Mouse (Mus musculus): ENCODE measurements at regions not wholly inside any gene's neighbourhood (a gene's known extent, or its start where the extent isn't known, plus 50 kb on each side); places are given as distances from the start of the nearest gene placed in this dataset.
"Not testable (repeated sequence)": the region's sequence is repeated elsewhere in the genome, so short reads cannot be mapped to it uniquely, and the experiment has no call there.

- DNase-seq (ENCODE audit: low read depth, low spot score): no peak
Measured at GRCm38 (mm10) chr1:59403831-59404547, 78.2 kb upstream of the Fzd7 start.

GRCm38 (mm10) chr1:59405370-59405769 lies 76.9 kb upstream of the Fzd7 start:
- no peak for DNase-seq (ENCODE audit: low read depth, low spot score)

GRCm38 (mm10) chr1:59406741-59407306 lies 75.4 kb upstream of the Fzd7 start:
- DNase-seq (ENCODE audit: low read depth, low spot score): no peak

GRCm38 (mm10) chr1:59409585-59410160 lies 72.6 kb upstream of the Fzd7 start:
- DNase-seq (ENCODE audit: low read depth, low spot score): peak; percentile 22

- DNase-seq (ENCODE audit: low read depth, low spot score): no peak
Measured at GRCm38 (mm10) chr1:59413264-59413663, 69.0 kb upstream of the Fzd7 start.

- DNase-seq (ENCODE audit: low read depth, low spot score): no peak
Measured at GRCm38 (mm10) chr1:59414401-59415210, 67.6 kb upstream of the Fzd7 start.

- DNase-seq (ENCODE audit: low read depth, low spot score): peak; percentile 7
Measured at GRCm38 (mm10) chr1:59415733-59416312, 66.4 kb upstream of the Fzd7 start.

- no peak for DNase-seq (ENCODE audit: low read depth, low spot score)
Measured at GRCm38 (mm10) chr1:59417317-59417716, 64.9 kb upstream of the Fzd7 start.

- DNase-seq (ENCODE audit: low read depth, low spot score): no peak
Measured at GRCm38 (mm10) chr1:59417962-59418361, 64.3 kb upstream of the Fzd7 start.

- no peak for DNase-seq (ENCODE audit: low read depth, low spot score)
Measured at GRCm38 (mm10) chr1:59418748-59419147, 63.5 kb upstream of the Fzd7 start.

- peak; percentile 92 for DNase-seq (ENCODE audit: low read depth, low spot score)
Measured at GRCm38 (mm10) chr1:59422981-59423941, 59.0 kb upstream of the Fzd7 start.

- not testable (repeated sequence) for DNase-seq (ENCODE audit: low read depth, low spot score)
Measured at GRCm38 (mm10) chr1:59425771-59426170, 56.5 kb upstream of the Fzd7 start.

- peak; percentile 71 for DNase-seq (ENCODE audit: low read depth, low spot score)
Measured at GRCm38 (mm10) chr1:59426346-59427203, 55.6 kb upstream of the Fzd7 start.

GRCm38 (mm10) chr1:59427204-59427557 lies 55.0 kb upstream of the Fzd7 start:
- no peak for DNase-seq (ENCODE audit: low read depth, low spot score)

GRCm38 (mm10) chr1:59429289-59429688 lies 52.9 kb upstream of the Fzd7 start:
- no peak for DNase-seq (ENCODE audit: low read depth, low spot score)

- DNase-seq (ENCODE audit: low read depth, low spot score): no peak
Measured at GRCm38 (mm10) chr1:59430234-59430633, 52.0 kb upstream of the Fzd7 start.

- DNase-seq (ENCODE audit: low read depth, low spot score): no peak
Measured at GRCm38 (mm10) chr1:59430886-59431486, 51.2 kb upstream of the Fzd7 start.

Measured in ZHBTc4 (cell line).